Mouse (Mus musculus) liver, postnatal 0 days (tissue): ENCODE measurements around the gene Rag1.

ENCODE experiments used
- CTCF ChIP-seq: sonication (generic); IDR thresholded peaks from 2 replicates; pipeline ENCODE4 v1.5.1; 2016; ENCODE audit warnings: antibody characterized with exemption, low read depth
- EP300 ChIP-seq: IDR thresholded peaks from 2 replicates; pipeline ENCODE4 v1.6.1; 2016; ENCODE audit warnings: antibody characterized with exemption, low read depth, mild to moderate bottlenecking

GRCm38 (mm10) chr2:101693043-101693442 lies 43.7 kb upstream of the Rag1 start:
- TF ChIP-seq CTCF (no peak), EP300 (no peak)
